Mouse (Mus musculus) thymus, adult 2 months (tissue): ENCODE measurements around the gene Msi2.

Experiments
- CTCF ChIP-seq: fragments of 200-500 bp; IDR thresholded peaks from 2 replicates; pipeline ENCODE4 v1.5.1; 2012; ENCODE audit warnings: mild to moderate bottlenecking, control low read depth, low read length, moderate library complexity, borderline replicate concordance; ENCODE audit not compliant: control insufficient read depth, poor library complexity, insufficient read depth; ENCODE audit errors: extremely low read depth
- POLR2A ChIP-seq: fragments of 200-500 bp; IDR thresholded peaks from 2 replicates; pipeline ENCODE4 v1.6.1; 2012; ENCODE audit warnings: mild to moderate bottlenecking, low read length, control low read depth, moderate library complexity; ENCODE audit not compliant: control insufficient read depth, poor library complexity, insufficient read depth; ENCODE audit errors: extremely low read depth

GRCm38 (mm10) chr11:88716061-88716994 is 2.0 kb downstream of the Msi2 start:
- TF ChIP-seq CTCF (no peak), POLR2A (no peak)
